Mouse (Mus musculus) forebrain, postnatal 0 days (tissue): ENCODE data around the gene Col4a3. TPM values are rescaled to one million over a fixed set of nuclear protein-coding genes. Genes with fewer than 3 reads are reported as not detected.

Experiments used
- ATAC-seq: fragments of 200-750 bp; cut with Nextera tagmentation; 2 replicates; pipeline ENCODE4 v1.8.0; 2017; ENCODE audit warnings: mild to moderate bottlenecking, moderate library complexity
- DNase-seq: peaks from one replicate; pipeline ENCODE4 v3.0.0-alpha.2; 2015
- H3K27ac ChIP-seq: fragments of 300-500 bp; sonication (generic); 2 replicates; pipeline ENCODE4 v1.5.1; 2014; ENCODE audit warnings: low read depth, mild to moderate bottlenecking, antibody characterized with exemption, low read length, moderate library complexity, mixed read lengths
- H3K27me3 ChIP-seq: fragments of 300-500 bp; sonication (generic); 2 replicates; pipeline ENCODE4 v1.6.1; 2014; ENCODE audit warnings: mild to moderate bottlenecking, low read length, mixed read lengths; ENCODE audit not compliant: insufficient read depth
- H3K36me3 ChIP-seq: fragments of 300-500 bp; sonication (generic); 2 replicates; pipeline ENCODE4 v1.6.1; 2014; ENCODE audit warnings: mild to moderate bottlenecking, moderate library complexity; ENCODE audit not compliant: insufficient read depth
- H3K4me1 ChIP-seq: fragments of 300-500 bp; sonication (generic); 2 replicates; pipeline ENCODE4 v1.6.1; 2014; ENCODE audit warnings: antibody characterized with exemption; ENCODE audit not compliant: insufficient read depth
- H3K4me2 ChIP-seq: fragments of 300-500 bp; sonication (generic); 2 replicates; pipeline ENCODE4 v1.6.1; 2014; ENCODE audit warnings: low read depth, mild to moderate bottlenecking, moderate library complexity
- H3K4me3 ChIP-seq: fragments of 300-500 bp; sonication (generic); 2 replicates; pipeline ENCODE4 v1.5.1; 2014; ENCODE audit warnings: low read depth, low read length, mixed read lengths
- H3K9ac ChIP-seq: fragments of 300-500 bp; sonication (generic); 2 replicates; pipeline ENCODE4 v1.6.1; 2014; ENCODE audit warnings: mild to moderate bottlenecking
- H3K9me3 ChIP-seq: fragments of 300-500 bp; sonication (generic); 2 replicates; pipeline ENCODE4 v1.6.1; 2016; ENCODE audit warnings: low read length
- CTCF ChIP-seq: sonication (generic); IDR thresholded peaks from 2 replicates; pipeline ENCODE4 v1.5.1; 2016; ENCODE audit warnings: antibody characterized with exemption, control low read depth, low read depth
- WGBS: fragments of 180-500 bp; shearing (Covaris S2); extraction: QIAGEN DNeasy Blood & Tissue Kit; methylation state at CpG from one replicate; pipeline ENCODE4 v1.1.7; 2014; 5-methylcytosine and 5-hydroxymethylcytosine counted together
- polyA plus RNA-seq: library from polyadenylated mRNA; unstranded; fragments of >200 nt; fragmentation: Nextera tagmentation; extraction: Ambion mirVana; gene quantifications from 2 replicates; pipeline ENCODE4 v1.2.1, GENCODE M21; 2015
- total RNA-seq: library from RNA; depleted of rRNA; stranded (reverse); fragments of >200 nt; gene quantifications from 2 replicates; pipeline ENCODE4 v1.2.3, GENCODE M21; 2014

Gene Col4a3
- total and polyA plus RNA-seq, 2 experiments from 2014 or later: 0.27 to 0.57 TPM

DNA sequence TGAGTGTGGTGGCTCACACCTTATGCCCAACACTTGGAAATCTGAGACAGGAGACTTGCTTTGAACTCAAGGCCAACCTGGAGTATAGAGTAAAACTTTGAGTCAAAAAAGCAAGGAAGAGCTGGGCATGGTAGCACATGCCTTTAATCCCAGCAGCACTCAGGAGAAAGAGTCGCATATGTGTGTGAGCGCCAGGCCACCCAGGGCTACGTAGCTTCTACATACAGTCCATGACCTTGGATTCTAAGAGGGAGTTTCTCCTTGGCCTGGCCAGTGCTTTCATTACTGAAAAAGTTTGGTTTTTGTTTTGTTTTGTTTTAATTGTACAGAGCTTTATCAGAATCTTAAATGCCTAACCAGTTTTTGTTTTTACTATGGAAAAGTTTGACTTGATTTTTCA, 157.2 kb downstream of the Col4a3 start:
- H3K9me3 ChIP-seq: no peaks in the 10 kb centered on the region
- H3K9ac ChIP-seq: no peak overlapping the region
- TF ChIP-seq CTCF: no peak
- H3K27me3 ChIP-seq: no peaks in the 10 kb centered on the region
- DNase-seq (no peak), ATAC-seq (no peak)
- H3K4me3 ChIP-seq: no peak overlapping the region
- H3K27ac ChIP-seq: no peak overlapping the region
- no peaks in the 10 kb centered on the region for H3K4me1 ChIP-seq
- 92% methylated on average over 3 of the region's 3 CpGs for WGBS
- no peak overlapping the region for H3K4me2 ChIP-seq
- H3K36me3 ChIP-seq: peaks cover 28% of the 10 kb centered on the region

DNA sequence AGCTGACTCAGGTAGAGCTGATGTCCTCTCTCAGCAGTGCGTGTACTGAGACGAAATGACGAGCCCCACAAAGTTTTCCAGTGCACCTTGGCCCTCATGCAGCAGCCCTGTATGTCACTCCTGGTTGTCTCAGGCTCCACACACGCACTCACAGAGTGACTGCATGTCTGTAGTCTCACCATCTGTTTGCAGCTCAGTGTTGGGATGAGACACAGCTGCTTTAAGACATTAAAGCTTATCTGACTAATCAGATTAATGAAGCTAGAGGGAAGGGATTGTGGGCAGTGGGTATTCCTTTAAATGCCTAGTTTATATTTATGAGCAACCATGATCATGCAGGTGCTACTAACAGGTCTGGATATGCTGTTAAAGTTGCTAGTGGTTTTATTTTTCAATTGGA, 159.7 kb downstream of the Col4a3 start:
- DNase-seq (no peak), ATAC-seq (no peak; the same call in 1 of the 2 replicates)
- no peak overlapping the region for H3K4me2 ChIP-seq
- peaks cover 18% of the 10 kb centered on the region for H3K36me3 ChIP-seq
- WGBS: 87% methylated on average over 4 of the region's 4 CpGs
- TF ChIP-seq CTCF: no peak
- H3K4me3 ChIP-seq: no peak overlapping the region
- no peaks in the 10 kb centered on the region for H3K27me3 ChIP-seq
- no peaks in the 10 kb centered on the region for H3K9me3 ChIP-seq
- H3K27ac ChIP-seq: no peak overlapping the region
- H3K4me1 ChIP-seq: no peaks in the 10 kb centered on the region
- H3K9ac ChIP-seq: no peak overlapping the region

DNA sequence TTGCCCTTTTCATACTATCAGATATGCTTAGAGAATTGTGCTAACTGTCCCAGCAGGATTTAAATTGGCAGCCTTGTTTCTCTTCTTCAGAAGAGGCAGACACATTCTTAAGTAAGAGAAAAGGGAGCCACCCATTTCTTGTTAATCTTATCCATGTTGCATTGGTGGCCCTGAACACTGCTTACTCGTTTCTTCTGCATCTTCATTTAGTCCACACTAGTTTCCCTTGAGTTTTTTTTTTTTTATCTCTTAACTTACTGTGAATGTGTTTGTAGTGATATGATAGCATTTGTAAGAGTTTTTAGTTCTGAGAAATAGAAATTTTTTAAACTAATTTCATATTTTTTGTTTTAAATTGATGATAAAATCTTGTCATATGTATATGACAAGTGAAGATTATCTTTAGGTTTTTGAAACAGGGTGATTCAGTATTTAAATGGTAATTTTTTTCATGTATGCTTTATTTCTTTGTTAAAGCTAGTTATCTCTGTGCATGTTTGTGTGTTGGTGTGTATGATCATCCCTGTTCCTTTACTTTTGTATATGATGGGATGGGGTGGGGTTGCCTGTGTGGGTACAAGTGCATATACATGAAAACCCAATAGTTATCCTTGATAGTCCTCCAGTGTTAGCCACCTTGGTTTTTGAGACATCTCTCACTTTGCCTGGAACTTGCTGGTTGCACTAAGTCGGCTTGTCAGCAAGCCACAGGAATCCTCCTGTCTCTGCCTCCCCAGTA, 161.2 kb downstream of the Col4a3 start:
- Histone ChIP-seq H3K4me3 (no peak overlapping the region), H3K9me3 (no peaks in the 10 kb centered on the region), H3K4me1 (no peaks in the 10 kb centered on the region), H3K27me3 (no peaks in the 10 kb centered on the region), H3K4me2 (no peak overlapping the region), H3K36me3 (peaks cover 14% of the 10 kb centered on the region), H3K27ac (no peak overlapping the region), H3K9ac (no peak overlapping the region)
- TF ChIP-seq CTCF: no peak
- 92% methylated on average over 2 of the region's 2 CpGs for WGBS
- no peak for ATAC-seq
- no peak for DNase-seq

DNA sequence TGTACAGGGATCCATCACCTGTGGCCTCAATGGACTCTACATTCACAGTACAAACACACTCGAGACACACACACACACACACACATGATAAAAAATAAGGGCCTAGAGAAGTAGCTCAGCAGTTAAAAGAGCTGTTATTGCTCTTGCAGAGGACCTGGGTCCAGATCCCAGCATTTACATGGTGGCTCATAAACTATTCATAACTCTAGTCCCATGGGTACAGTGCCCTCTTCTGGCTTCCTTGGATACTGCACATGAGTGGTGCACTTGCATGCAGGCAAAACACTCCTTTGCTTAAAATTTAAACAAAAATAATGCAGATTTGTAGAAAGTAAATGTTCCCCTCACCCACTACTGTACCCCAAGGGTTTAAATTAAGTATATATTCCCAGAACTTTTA, 172.8 kb downstream of the Col4a3 start:
- no peak for DNase-seq
- no peak overlapping the region for H3K9ac ChIP-seq
- H3K4me2 ChIP-seq: no peak overlapping the region
- no peaks in the 10 kb centered on the region for H3K4me1 ChIP-seq
- ATAC-seq: no peak
- no peaks in the 10 kb centered on the region for H3K9me3 ChIP-seq
- TF ChIP-seq CTCF: peak; percentile 28; the same call in 1 of the 2 replicates
- H3K27me3 ChIP-seq: no peaks in the 10 kb centered on the region
- H3K4me3 ChIP-seq: no peak overlapping the region
- no peak overlapping the region for H3K27ac ChIP-seq
- WGBS: 89% methylated on average over 1 of the region's 1 CpGs
- H3K36me3 ChIP-seq: peaks cover 14% of the 10 kb centered on the region

DNA sequence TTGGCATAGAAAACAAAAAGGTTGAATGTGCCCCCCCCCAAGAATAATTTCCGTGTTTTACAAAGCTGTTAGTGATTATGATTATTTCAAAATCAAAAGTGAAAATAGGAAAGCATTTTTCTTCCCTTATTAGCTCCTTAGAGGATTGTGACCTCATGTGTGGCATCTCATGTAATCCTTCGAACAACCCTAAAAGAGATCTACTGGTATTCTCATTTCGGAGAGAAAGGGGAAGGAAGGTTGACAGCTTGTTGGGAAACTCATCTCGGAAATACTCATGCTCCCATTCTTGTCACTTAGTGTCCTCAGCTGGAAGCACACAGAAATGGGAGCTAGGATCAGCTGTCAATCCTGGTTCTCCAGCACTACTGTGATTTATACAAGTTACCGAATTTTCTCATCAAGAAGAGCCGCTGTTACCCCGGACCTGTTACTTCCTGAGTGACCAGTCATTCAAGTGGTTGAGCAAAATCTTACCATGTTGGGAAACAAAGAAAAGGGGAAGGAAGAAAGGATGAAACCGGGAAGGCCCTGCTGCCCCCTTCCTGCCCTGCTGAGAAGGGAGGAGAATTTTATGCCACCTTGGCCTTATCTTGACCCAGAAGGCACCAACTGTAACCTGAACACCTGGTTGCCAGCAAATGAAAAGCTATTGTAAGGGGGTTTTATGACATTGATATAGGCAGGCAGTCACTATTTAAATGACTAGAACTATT, 174.9 kb downstream of the Col4a3 start:
- Histone ChIP-seq H3K4me3 (no peak overlapping the region), H3K27ac (no peak overlapping the region)

DNA sequence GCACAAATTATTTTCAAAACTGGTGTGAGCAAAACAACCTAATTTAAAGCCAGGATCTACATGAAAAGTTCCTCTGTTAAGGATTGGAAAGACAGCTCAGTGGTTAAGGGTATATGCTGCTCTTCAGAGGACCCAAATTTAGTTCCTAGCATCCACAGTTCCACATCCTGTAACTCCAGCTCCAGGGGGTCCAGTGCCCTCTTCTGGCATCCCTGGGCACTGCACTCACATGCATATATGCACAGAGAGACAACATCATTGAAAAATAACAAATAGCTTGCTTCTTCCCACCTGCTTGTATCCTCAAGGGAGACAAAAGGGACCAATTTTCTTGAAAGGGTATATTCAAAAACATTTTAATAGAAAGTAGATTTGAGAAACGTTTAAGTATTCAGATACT, 175.6 kb downstream of the Col4a3 start:
- no peak overlapping the region for H3K4me3 ChIP-seq
- no peak overlapping the region for H3K4me2 ChIP-seq
- H3K9me3 ChIP-seq: no peaks in the 10 kb centered on the region
- no peak for TF ChIP-seq CTCF
- ATAC-seq (no peak), DNase-seq (no peak)
- H3K36me3 ChIP-seq: no peaks in the 10 kb centered on the region
- H3K4me1 ChIP-seq: no peaks in the 10 kb centered on the region
- WGBS: 79% methylated on average over 1 of the region's 1 CpGs
- no peak overlapping the region for H3K27ac ChIP-seq
- no peak overlapping the region for H3K9ac ChIP-seq
- no peaks in the 10 kb centered on the region for H3K27me3 ChIP-seq

More for the DNA sequence above, 174.9 kb downstream of the Col4a3 start:
- WGBS: 95% methylated on average over 8 of the region's 8 CpGs
- Histone ChIP-seq H3K4me2 (no peak overlapping the region), H3K4me1 (no peaks in the 10 kb centered on the region), H3K9me3 (no peaks in the 10 kb centered on the region), H3K36me3 (no peaks in the 10 kb centered on the region), H3K27me3 (no peaks in the 10 kb centered on the region), H3K9ac (no peak overlapping the region)
- TF ChIP-seq CTCF: no peak
- ATAC-seq (no peak), DNase-seq (no peak)

DNA sequence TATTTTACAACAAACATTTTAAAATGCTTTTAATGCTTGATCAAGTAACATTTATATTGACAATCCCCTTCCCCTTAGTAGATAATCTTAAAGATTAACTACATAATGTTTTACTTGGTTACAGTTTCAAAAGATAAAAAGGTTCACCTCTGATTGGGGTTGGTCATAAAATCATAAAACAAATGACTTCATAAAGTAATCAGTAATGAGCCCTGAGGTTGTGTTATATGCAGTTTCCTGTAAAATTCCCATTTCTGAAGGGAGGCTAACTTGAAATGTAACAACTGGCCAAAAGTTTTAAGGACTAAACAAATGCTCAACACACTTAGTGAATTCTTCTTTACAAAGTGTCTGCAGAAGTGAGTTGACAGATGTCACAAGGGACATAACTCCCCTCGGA, 179.5 kb downstream of the Col4a3 start:
- Histone ChIP-seq H3K4me3 (no peak overlapping the region), H3K4me1 (no peaks in the 10 kb centered on the region), H3K9ac (no peak overlapping the region), H3K4me2 (no peak overlapping the region), H3K9me3 (no peaks in the 10 kb centered on the region), H3K27ac (no peak overlapping the region), H3K36me3 (no peaks in the 10 kb centered on the region), H3K27me3 (no peaks in the 10 kb centered on the region)
- DNase-seq (no peak), ATAC-seq (no peak)
- WGBS: 82% methylated on average over 1 of the region's 1 CpGs
- TF ChIP-seq CTCF: no peak
